Mouse (Mus musculus) liver, postnatal 0 days (tissue): ENCODE measurements at regions not wholly inside any gene's neighbourhood (a gene's known extent, or its start where the extent isn't known, plus 50 kb on each side); places are given as distances from the start of the nearest gene placed in this dataset.

Source experiments
- CTCF ChIP-seq: sonication (generic); IDR thresholded peaks from 2 replicates; pipeline ENCODE4 v1.5.1; 2016; ENCODE audit warnings: antibody characterized with exemption, low read depth
- EP300 ChIP-seq: IDR thresholded peaks from 2 replicates; pipeline ENCODE4 v1.6.1; 2016; ENCODE audit warnings: antibody characterized with exemption, low read depth, mild to moderate bottlenecking

DNA sequence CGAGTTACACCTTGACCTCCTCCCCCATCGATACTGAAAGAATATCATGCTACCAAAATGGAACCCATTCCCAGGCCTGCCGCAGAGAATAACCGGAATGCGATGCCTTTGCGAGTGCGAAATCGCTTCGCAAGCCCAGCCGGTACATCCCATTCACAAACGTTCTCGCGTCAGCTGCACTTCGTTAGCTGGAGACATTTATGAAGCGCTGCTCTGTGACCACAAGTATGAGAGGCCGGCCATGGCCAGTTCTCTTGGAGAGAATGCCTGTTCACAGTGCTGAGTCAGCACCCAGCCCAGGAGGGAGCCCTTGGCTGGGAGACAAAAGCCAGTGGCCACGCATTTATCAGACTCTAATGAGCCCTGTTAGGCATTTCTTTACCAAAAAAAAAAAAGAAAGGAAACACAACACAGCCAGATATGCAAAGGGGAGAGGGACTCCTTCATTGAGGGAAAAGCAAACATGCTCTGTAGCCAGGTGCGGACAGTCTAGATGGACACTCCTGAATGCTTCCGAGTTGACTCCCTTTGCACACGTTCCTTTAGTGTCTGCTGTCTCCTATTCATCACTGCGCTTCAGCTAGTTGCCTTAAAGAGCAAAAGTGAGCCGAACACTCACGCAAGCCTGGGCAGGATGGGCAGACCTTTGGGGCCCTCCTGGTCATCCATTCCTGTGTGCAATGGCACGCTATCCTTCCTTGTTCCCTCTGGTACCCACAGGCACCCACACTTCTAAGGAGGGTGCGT is 131.4 kb downstream of the Ackr3 start:
- no peak for TF ChIP-seq EP300
- no peak for TF ChIP-seq CTCF
